Mouse (Mus musculus): ENCODE results near the gene Crhbp. TPM values are rescaled to one million over a fixed set of nuclear protein-coding genes. Genes with fewer than 3 reads are reported as not detected.
A peak's percentile ranks its signal among the peaks of the same experiment; 100 is the strongest.

Crhbp gene
- polyA plus RNA-seq, 1 experiment from 2014 or later: 0.11 TPM

- Histone ChIP-seq H3K4me2 (no peak overlapping the region), H3K27ac (no peak overlapping the region), H3K9me3 (replicated peaks) (no peaks in the 10 kb centered on the region), H3K4me1 (replicated peaks) (no peaks in the 10 kb centered on the region), H3K27me3 (peaks cover 11% of the 10 kb centered on the region), H3K9ac (no peak overlapping the region), H3K36me3 (no peaks in the 10 kb centered on the region), H3K4me3 (no peak overlapping the region)
- 34% methylated on average over 8 of the region's 8 CpGs for WGBS
- ATAC-seq (replicated peaks; ENCODE audit: insufficient number of reproducible peaks, insufficient read depth, low FRiP score, low read depth): no peak
Observed at GRCm38 (mm10) chr13:95419204-95419749, 25.4 kb downstream of the Crhbp start.

- WGBS: 54% methylated on average over 6 of the region's 6 CpGs
- no peak for ATAC-seq (replicated peaks; ENCODE audit: insufficient number of reproducible peaks, insufficient read depth, low FRiP score, low read depth)
- Histone ChIP-seq H3K4me2 (no peak overlapping the region), H3K9me3 (replicated peaks) (no peaks in the 10 kb centered on the region), H3K36me3 (no peaks in the 10 kb centered on the region), H3K27me3 (peaks cover 11% of the 10 kb centered on the region), H3K9ac (no peak overlapping the region), H3K4me3 (no peak overlapping the region), H3K4me1 (replicated peaks) (no peaks in the 10 kb centered on the region), H3K27ac (no peak overlapping the region)
Observed at GRCm38 (mm10) chr13:95418575-95419203, 26.0 kb downstream of the Crhbp start.

- H3K4me2 ChIP-seq: no peak overlapping the region
- no peak overlapping the region for H3K27ac ChIP-seq
- no peak overlapping the region for H3K4me3 ChIP-seq
- no peaks in the 10 kb centered on the region for H3K9me3 ChIP-seq (replicated peaks)
- H3K36me3 ChIP-seq: no peaks in the 10 kb centered on the region
- no peaks in the 10 kb centered on the region for H3K4me1 ChIP-seq (replicated peaks)
- H3K27me3 ChIP-seq: peaks cover 4% of the 10 kb centered on the region; the same call in 1 of the 2 replicates
- ATAC-seq (replicated peaks; ENCODE audit: insufficient number of reproducible peaks, insufficient read depth, low FRiP score, low read depth): no peak
- no peak overlapping the region for H3K9ac ChIP-seq
- WGBS: 5% methylated on average over 2 of the region's 2 CpGs
Observed at GRCm38 (mm10) chr13:95412257-95412656, 32.5 kb downstream of the Crhbp start.

- Histone ChIP-seq H3K9me3 (replicated peaks) (peaks cover 14% of the 10 kb centered on the region; the same call in 1 of the 2 replicates), H3K27ac (no peak overlapping the region), H3K4me1 (replicated peaks) (no peaks in the 10 kb centered on the region), H3K4me2 (no peak overlapping the region), H3K9ac (no peak overlapping the region), H3K27me3 (no peaks in the 10 kb centered on the region), H3K36me3 (no peaks in the 10 kb centered on the region), H3K4me3 (no peak overlapping the region)
- no peak for ATAC-seq (replicated peaks; ENCODE audit: insufficient number of reproducible peaks, insufficient read depth, low FRiP score, low read depth)
- 78% methylated on average over 7 of the region's 7 CpGs for WGBS
Observed at GRCm38 (mm10) chr13:95393242-95393641, 51.5 kb downstream of the Crhbp start.

GRCm38 (mm10) chr13:95389866-95390865 is 54.6 kb downstream of the Crhbp start:
- no peak; the same call in 1 of the 2 replicates for ATAC-seq (replicated peaks; ENCODE audit: insufficient number of reproducible peaks, insufficient read depth, low FRiP score, low read depth)
- 0 out of 2 replicates have a peak, but pooled peaks cover 1% of the 10 kb centered on the region for H3K9me3 ChIP-seq (replicated peaks)
- H3K4me3 ChIP-seq: no peak overlapping the region
- no peaks in the 10 kb centered on the region for H3K27me3 ChIP-seq
- peak overlapping the region; percentile 15; the same call in 1 of the 2 replicates for H3K4me2 ChIP-seq
- no peaks in the 10 kb centered on the region for H3K36me3 ChIP-seq
- no peak overlapping the region for H3K27ac ChIP-seq
- no peaks in the 10 kb centered on the region for H3K4me1 ChIP-seq (replicated peaks)
- WGBS: 30% methylated on average over 24 of the region's 24 CpGs
- no peak overlapping the region for H3K9ac ChIP-seq

GRCm38 (mm10) chr13:95388226-95388625 is 56.5 kb downstream of the Crhbp start:
- Histone ChIP-seq H3K27ac (no peak overlapping the region), H3K36me3 (no peaks in the 10 kb centered on the region), H3K4me1 (replicated peaks) (no peaks in the 10 kb centered on the region), H3K9ac (no peak overlapping the region), H3K9me3 (replicated peaks) (no peaks in the 10 kb centered on the region), H3K4me2 (no peak overlapping the region), H3K4me3 (no peak overlapping the region), H3K27me3 (no peaks in the 10 kb centered on the region)
- 80% methylated on average over 5 of the region's 5 CpGs for WGBS
- ATAC-seq (replicated peaks; ENCODE audit: insufficient number of reproducible peaks, insufficient read depth, low FRiP score, low read depth): no peak

GRCm38 (mm10) chr13:95382418-95382817 is 62.3 kb downstream of the Crhbp start:
- no peak overlapping the region for H3K27ac ChIP-seq
- H3K4me3 ChIP-seq: no peak overlapping the region
- H3K4me1 ChIP-seq (replicated peaks): peaks cover 9% of the 10 kb centered on the region
- no peaks in the 10 kb centered on the region for H3K36me3 ChIP-seq
- no peaks in the 10 kb centered on the region for H3K9me3 ChIP-seq (replicated peaks)
- no peak overlapping the region for H3K9ac ChIP-seq
- no peak for ATAC-seq (replicated peaks; ENCODE audit: insufficient number of reproducible peaks, insufficient read depth, low FRiP score, low read depth)
- no peaks in the 10 kb centered on the region for H3K27me3 ChIP-seq
- H3K4me2 ChIP-seq: no peak overlapping the region
- whole genome bisulfite sequencing: 36% methylated on average over 5 of the region's 5 CpGs

Other genes starting within 250 kb of the Crhbp start
- 0.68 and 1.4 TPM in 2 replicates for gene Pde8b, start 194.6 kb downstream of the Crhbp start, polyA plus RNA-seq (2015; fragmentation: Nextera tagmentation; extraction: Ambion mirVana)
- 48.6 and 58.7 TPM in 2 replicates for gene Zbed3, start 121.3 kb downstream of the Crhbp start, polyA plus RNA-seq (2015; fragmentation: Nextera tagmentation; extraction: Ambion mirVana)
- gene Aggf1, start 69.6 kb downstream of the Crhbp start, polyA plus RNA-seq (2015; fragmentation: Nextera tagmentation; extraction: Ambion mirVana): 21.3 and 26.7 TPM in 2 replicates
- not detected in 2 replicates for gene S100z, start 33.8 kb upstream of the Crhbp start, polyA plus RNA-seq (2015; fragmentation: Nextera tagmentation; extraction: Ambion mirVana)
- 0.72 and 1.4 TPM in 2 replicates for gene F2rl1, start 80.3 kb upstream of the Crhbp start, polyA plus RNA-seq (2015; fragmentation: Nextera tagmentation; extraction: Ambion mirVana)
- 98.6 and 109 TPM in 2 replicates for gene F2r, start 173.6 kb upstream of the Crhbp start, polyA plus RNA-seq (2015; fragmentation: Nextera tagmentation; extraction: Ambion mirVana)

Data from heart, embryonic 15.5 days (tissue).